Mouse (Mus musculus): ENCODE data around the gene Aga.
"Not testable (repeated sequence)": the region's sequence is repeated elsewhere in the genome, so short reads cannot be mapped to it uniquely, and the experiment has no call there.

The Aga gene

DNA sequence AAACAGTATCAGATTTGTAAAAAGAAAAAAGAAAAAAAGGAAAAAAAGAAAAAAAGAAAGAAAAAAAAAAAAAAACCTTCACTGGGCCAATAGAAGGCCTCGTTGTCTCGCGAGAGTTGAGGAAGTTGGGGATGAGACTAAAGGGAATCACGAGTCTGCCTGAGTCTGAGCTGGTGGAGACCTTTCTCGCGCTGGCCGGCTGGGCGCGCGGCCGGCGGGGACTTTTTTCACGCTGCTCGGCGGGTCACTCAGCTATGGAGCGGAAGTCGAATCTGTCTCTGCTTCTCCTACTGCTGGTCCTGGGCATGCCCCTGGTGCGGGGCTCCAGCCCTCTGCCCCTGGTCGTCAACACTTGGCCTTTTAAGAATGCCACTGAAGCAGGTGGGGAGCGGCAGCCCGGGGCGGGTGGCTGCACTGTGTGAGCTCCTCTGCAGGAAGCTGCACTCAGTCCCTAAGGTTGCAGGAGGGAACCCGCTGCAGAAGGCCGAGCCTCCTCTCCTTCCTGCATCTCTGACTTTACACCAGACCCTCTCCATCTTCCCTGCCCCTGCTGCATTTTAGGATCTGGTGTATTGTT lies at the start of gene Aga:
Gene Aga (plus strand): TSS at position 177 of the 577 bp plus-strand sequence.
- in situ Hi-C loops (cut with MboI, MseI), result no loop called here

DNA sequence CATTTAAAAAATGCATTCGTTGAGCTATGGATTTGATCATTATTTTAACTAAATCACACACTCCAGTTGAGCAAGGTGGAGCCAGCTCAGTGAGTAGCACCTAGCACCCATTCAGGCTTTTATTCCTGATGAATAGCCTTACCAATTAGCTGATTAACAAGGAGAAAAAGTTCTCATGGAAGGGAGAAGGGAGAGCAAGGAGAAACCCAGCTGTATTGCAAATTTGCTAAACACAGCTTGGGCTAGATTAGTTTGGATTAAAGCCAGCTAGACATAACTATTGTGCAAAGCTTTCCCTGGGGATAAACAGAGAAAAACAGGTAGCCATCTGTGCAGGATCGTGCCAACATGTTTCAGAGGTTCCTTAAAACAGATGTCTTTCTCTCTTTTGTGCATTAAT lies 22.5 kb upstream of the Aga start:
- in situ Hi-C loops (cut with MboI, MseI), result no loop called here

DNA sequence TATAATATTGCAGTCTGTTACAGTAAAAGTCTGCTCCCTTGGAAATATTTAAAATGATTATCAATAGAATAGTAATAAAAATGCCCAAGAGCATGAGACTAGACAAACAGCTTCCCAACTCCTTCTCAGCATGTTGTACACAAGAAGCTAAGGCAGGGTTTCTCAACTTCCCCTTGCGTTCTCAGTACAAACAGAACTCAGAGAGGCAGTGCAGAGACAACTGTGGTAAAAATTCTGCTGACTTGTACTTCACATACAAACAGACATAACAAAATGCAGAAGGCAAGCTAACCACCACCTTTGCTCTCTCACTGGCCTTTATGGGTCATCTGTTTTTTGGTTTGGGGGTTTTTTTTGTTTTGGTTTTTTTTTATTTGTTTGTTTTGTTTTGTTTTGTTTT lies 15.3 kb upstream of the Aga start:
- in situ Hi-C loops (cut with MboI, MseI), result no loop called here

DNA sequence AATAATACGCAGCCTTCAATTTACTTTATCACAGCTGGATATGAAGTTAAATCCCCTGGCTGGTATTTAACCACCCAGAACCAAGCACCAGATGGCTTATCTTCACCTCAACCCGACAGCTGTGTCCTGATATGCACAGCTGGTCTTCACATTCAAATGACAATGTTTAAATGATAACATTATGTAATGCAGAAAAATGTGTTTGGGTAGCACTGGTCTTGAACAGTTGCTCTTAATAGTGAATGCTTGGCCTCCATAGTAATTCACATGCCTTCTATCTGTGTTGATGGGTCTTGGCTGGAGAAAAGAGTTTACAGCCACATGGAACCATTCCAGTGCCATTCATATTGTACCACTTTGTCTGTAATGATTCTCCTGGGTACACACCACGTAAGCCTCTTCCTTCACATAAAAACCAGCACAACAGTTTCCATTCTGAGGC lies 14.6 kb upstream of the Aga start:
- in situ Hi-C loops (cut with MboI, MseI), result no loop called here

DNA sequence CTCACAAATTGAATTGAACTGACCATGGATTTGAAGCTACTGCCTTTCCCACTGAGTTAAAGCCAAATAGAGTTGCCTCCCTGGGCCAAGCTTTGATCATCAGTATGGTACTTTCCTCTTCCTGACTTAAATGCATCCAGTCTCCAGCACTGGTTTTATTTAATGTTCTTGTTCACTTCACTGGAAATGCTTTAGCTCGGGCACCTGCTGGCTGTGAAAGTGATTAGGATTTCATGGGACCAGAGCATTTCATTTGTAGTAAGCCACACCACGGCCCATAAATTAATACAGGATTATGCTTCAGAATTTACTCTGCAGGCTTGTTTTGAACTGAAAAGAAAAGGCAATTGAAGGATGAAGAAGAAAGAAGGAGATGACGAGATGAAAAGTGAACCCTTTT lies 26.5 kb downstream of the Aga start:
- in situ Hi-C loops (cut with MboI, MseI), result not testable (repeated sequence)

DNA sequence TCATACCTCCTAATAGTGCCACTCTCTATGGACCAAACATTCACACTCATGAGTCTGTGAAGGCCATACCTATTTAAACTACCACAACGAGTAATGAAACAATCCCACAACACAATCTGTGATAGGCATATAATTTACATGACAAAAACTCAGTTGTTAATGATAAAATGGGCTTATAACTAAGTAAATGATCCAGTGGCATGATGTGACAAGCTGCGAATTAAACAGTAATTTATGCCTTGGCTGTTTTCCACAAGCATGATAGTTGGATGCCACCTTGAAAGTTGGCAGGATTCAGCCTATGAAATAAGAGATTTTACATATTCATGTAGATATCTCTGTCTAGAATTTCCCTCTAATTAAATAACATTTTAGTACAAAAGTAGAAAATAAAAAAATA lies 28.1 kb downstream of the Aga start:
- in situ Hi-C loops (cut with MboI, MseI), result no loop called here

DNA sequence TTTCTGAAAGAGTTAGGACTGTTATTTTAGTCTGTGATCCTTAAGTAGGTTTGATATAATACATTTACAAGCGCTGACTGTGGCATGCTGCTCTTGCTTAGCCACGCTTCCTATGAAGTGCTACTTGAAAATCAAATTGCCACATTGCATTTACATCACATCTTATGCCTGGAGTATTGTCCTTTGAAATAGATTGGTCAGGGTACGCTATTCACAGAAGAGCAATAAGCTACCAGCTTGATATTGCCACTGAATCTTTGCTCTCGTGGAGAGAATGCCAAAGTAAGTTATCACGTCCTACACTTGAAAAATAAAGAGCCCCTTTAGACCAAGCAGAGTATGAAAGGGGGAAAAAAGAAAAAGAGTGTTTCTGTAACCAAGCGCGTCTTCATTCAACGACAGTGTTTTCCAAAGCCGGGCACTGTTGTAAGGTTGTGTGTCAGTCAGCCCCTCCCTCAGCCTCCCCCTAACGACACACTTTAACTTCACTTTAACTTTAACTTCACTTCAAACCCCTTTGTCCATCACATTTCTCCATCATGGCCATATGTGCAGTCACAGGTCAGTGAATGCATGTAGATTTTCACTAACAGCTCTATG lies 51.0 kb downstream of the Aga start:
- in situ Hi-C loops (cut with MboI, MseI), result loop anchor here (10.0 kb wide), 1 partner anchor 1778 kb away; no protein-coding TSS in a partner anchor

DNA sequence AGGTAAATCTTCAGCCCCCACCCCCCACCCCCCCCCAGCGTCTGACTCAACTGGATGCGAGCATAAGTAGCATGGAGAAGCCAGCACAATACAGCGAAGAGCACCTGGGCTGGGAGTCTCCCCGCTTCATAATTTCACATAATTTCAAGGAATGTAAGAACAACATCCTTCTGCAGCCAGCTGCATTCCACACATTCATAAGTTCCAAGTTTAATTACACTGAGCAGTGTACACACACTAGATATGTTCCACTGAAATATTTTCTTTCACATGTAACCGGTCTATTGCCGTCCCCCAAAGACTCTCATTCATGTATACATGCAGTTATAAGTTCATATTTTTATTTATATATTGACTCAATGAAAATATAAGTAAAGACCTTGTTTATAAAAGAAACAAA lies 54.7 kb downstream of the Aga start:
- in situ Hi-C loops (cut with MboI, MseI), result loop anchor here (10.0 kb wide), 1 partner anchor 1781 kb away; no protein-coding TSS in a partner anchor

Measured in T-helper 1 cell (primary cell).